Mouse (Mus musculus): ENCODE measurements at regions not wholly inside any gene's neighbourhood (a gene's known extent, or its start where the extent isn't known, plus 50 kb on each side); places are given as distances from the start of the nearest gene placed in this dataset.
"Not testable (repeated sequence)": the region's sequence is repeated elsewhere in the genome, so short reads cannot be mapped to it uniquely, and the experiment has no call there.

DNA sequence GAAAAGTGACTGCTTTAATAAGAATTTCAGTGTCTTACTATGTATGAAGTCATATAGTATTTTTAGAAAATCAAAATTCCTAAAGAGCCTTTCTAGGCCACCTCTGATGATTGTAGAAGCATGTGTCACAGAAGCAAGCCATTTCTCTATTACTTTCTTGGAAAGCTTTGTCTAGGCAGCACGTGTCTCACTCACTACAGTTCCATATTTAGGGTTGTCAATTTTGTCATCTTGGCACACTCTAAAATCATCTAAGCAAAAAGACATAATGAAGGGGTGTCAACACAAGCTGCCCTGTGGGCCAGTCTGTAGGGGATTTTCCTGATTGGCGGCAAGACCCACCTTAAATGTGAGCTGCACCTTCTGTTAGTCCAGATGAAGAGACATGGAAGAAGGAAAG is 723.1 kb upstream of the Brinp1 start:
- DNase-seq (ENCODE audit: low spot score in 2 of 2), result no peak

GRCm38 (mm10) chr4:69673456-69673855 is 719.3 kb upstream of the Brinp1 start:
- DNase-seq (ENCODE audit: low spot score in 2 of 2), result no peak

DNA sequence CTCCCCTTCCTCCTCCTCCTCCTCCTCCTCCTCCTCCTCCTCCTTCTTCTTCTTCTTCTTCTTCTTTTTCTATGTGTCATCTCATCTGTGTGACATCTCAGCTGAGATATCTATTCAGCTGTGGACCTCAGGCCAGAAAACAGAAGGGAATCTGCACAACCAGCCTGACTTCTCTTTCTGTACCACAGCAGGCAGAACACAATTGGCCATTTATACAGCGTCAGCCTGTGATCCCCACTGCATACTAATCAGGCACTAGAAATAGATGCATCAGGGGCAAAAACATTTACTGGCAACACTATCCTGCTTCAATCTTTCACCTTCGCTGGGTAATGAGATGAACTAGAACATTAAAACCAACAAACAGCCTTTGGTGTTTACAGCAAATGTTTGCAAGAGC is 674.7 kb upstream of the Brinp1 start:
- DNase-seq (ENCODE audit: low spot score in 2 of 2), result peak in 1 of 2 experiments; percentile 24

DNA sequence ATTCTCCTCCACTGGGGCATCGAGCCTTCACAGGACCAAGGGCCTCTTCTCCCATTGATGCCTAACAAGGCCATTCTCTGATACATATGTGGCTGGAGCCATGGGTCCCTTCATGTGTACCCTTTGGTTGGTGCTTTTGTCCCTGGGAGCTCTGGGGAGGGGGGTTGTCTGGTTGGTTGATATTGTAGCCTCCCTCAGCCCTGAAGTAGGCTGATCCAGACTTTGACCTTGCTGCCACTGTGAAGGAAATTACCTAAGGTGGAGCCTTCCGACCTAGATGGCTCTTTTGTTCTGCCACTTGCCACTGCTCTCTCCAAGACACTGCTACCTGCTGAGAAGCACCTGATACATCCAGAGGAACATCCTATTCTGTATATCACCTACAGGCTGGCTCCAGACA is 672.2 kb upstream of the Brinp1 start:
- not testable (repeated sequence) for DNase-seq (ENCODE audit: low spot score in 2 of 2)

DNA sequence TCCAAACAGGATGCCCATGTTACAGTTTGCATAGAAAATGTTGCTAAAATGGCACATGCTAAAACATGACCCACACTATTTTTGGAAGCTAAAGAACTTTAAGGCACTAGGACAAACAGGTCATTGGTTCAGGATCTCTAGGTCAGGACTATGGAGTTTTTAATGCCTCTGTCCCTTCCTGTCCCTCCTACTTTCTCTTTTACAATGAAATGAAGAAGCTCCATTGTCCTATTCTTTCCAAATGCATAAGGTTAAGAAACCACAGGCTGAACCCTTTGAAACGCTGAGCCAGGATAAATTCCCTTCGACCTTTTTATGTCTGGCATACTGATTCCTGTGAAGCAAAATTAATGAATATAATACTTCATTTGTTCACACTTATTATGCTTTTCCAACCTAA is 671.6 kb upstream of the Brinp1 start:
- DNase-seq (ENCODE audit: low spot score in 2 of 2), result no peak

GRCm38 (mm10) chr4:69621058-69621609 is 666.9 kb upstream of the Brinp1 start:
- no peak for DNase-seq (ENCODE audit: low spot score in 2 of 2)

DNA sequence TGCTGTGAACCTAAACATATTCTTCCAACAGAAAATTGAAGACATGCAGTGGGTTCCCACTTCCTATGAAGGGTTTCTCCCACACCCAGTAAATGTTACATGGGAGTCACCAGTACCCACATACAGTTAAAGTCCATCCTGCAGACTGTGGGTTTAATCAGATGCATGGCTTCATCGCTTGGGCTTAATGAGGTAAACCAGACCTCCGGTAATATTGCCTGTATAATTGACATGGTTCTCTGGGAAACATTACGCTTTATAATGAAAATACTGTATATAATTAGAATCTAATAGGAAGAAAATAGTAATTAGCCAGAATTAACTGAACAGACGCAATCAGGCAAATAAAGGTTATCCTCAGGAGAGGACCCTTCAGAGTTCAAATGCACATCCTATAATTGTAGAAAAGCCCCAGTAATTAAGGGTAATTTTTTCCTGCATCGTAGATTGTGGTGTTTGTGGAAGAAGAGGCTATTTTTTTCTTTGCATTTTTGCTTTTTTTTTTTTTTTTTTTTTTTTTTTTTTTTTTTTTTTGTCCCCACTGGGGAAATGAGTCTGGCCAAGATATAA is 664.0 kb upstream of the Brinp1 start:
- DNase-seq (ENCODE audit: low spot score in 2 of 2), result no peak

DNA sequence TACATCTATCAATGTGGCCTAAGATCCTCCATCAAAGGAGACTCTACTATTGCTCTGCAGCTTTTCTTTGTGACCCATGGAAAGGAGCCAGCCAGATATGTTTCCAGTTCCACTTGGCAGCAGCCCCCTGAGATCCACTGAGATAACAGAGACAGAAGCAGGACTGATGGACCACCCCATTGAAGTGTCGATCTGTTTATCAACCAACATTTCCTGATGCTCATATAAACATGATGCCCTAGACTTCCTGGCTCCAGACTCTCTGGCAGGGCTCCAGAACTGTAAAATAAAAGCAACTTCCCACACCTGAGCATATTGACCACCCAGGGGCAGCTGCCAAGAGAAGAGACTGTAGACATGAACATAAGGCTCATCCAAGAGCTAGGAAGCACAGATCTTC is 660.7 kb upstream of the Brinp1 start:
- no peak for DNase-seq (ENCODE audit: low spot score in 2 of 2)

GRCm38 (mm10) chr4:69611681-69612300 is 657.6 kb upstream of the Brinp1 start:
- peak in 1 of 2 experiments; percentile 17 for DNase-seq (ENCODE audit: low spot score in 2 of 2)

GRCm38 (mm10) chr4:69608885-69609284 is 654.7 kb upstream of the Brinp1 start:
- no peak for DNase-seq (ENCODE audit: low spot score in 2 of 2)

GRCm38 (mm10) chr4:69596992-69597541 is 642.9 kb upstream of the Brinp1 start:
- DNase-seq (ENCODE audit: low spot score in 2 of 2), result no peak

DNA sequence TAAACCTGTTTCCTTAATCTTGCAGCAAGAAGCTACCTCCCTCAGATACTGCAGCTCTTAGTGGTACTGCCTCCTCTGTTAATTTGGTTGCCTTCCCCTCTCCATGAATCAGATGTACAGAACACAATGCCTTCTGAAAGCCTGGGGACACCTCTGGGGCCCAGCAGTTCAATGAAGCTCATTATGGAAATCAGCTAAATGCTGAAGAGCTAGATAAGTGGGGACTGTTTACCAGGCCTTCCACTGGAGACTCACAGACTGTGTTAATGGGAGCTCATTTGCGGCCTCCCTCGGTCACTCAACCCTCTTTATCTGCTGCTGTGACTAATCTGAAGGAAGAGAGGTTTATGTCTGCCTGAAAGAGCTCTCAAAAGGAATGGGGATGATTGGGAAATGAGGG is 639.8 kb upstream of the Brinp1 start:
- DNase-seq (ENCODE audit: low spot score in 2 of 2), result no peak

GRCm38 (mm10) chr4:69576256-69576655 is 622.1 kb upstream of the Brinp1 start:
- DNase-seq (ENCODE audit: low spot score in 2 of 2), result no peak

DNA sequence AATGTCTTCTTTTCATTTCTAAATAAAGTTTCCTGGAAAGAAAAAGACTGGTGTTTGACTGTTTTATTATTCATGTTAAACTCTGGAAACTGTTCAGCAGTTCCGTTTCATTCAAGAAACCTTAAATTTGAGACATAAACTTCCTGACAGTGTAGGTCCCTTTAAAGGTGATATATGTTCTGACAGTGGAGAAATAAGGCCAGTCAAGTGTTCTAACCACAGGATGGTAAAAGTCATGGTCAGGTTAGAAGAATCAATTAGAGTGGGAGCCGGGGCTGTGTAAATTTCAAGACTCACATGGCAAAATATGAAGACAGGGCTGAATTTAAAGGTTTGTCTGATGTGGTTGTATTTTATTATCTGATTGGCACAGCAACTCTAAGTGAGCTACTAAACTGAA is 593.9 kb upstream of the Brinp1 start:
- DNase-seq (ENCODE audit: low spot score in 2 of 2), result no peak

DNA sequence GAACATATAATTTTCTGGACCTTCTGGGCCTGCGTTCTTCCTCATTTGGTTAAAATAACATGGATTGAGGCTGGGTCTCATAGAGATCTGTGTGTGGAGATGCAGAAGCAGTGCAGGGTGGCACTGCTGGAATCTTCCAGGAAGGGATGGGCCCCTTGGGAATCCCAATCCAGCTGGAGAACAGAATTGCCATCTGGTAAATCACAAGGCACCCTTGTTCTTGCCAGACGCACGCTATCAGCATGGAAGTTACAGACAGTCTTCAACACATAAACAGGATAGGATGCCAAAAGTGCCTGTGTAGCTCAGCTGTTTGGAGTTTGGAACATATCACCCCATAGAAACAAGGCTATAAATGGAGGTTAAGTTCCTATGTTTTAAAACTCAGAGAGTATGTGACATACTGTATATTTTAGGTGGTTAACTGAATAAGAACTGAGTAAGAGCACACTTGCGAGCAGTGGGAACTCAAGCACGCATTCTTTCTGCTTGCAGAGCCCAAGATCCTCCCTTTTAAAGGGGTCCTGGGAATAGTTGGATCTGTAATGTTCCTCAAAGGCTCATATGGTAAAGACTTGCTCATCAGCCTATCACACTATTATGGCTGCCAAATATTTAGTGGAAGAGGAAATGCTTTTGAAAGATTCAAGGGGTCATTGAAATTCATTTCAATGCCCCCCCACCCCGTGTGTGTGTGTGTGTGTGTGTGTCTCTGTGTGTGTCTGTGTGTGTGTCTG is 584.1 kb upstream of the Brinp1 start:
- peak; percentile 17 to 76 for DNase-seq (ENCODE audit: low spot score in 2 of 2)

DNA sequence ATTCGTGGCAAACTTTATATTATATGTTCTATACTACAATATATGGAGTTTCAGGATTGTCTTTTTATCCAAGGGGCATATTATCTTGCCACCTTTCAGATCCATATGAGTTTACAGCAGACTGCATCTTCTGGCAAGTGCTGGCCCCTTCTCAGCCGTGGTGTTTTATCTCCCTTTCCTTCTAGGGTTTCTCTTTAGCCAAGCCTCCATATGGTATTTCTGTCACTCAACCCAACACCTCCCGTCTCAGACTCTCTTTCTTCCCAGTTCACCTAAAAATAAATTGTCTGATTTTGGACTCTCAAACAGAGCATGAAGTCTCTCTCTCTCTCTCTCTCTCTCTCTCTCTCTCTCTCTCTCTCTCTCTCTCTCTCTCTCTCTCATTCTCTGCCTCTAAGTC is 578.9 kb upstream of the Brinp1 start:
- DNase-seq (ENCODE audit: low spot score in 2 of 2), result peak in 1 of 2 experiments; percentile 27

GRCm38 (mm10) chr4:69523112-69523511 is 568.9 kb upstream of the Brinp1 start:
- no peak for DNase-seq (ENCODE audit: low spot score in 2 of 2)

GRCm38 (mm10) chr4:69508281-69508680 is 554.1 kb upstream of the Brinp1 start:
- no peak for DNase-seq (ENCODE audit: low spot score in 2 of 2)

- peak in 1 of 2 experiments; percentile 43 for DNase-seq (ENCODE audit: low spot score in 2 of 2)
Observed at GRCm38 (mm10) chr4:69471200-69471599, 517.0 kb upstream of the Brinp1 start.

DNA sequence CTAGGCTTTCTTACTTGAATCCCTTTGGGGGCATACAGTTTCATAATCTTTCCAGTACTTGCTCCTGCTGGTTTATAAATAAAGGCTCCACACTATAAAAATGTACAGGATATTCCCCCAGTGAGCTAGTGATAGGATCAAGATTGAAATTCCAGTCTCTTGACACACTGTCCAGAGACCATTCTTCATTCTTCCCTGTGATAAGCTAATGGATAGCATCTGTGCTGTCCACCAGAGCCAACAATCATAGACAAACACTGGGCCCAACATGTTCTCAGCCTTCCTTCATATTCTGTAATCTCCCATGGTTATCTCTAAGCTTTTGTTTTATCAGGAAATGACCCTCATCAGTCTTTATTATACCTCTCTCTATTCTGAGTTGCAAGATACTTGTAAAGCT is 505.8 kb upstream of the Brinp1 start:
- DNase-seq (ENCODE audit: low spot score in 2 of 2), result no peak

- peak in 1 of 2 experiments; percentile 23 for DNase-seq (ENCODE audit: low spot score in 2 of 2)
Observed at GRCm38 (mm10) chr4:69456420-69456819, 502.2 kb upstream of the Brinp1 start.

DNA sequence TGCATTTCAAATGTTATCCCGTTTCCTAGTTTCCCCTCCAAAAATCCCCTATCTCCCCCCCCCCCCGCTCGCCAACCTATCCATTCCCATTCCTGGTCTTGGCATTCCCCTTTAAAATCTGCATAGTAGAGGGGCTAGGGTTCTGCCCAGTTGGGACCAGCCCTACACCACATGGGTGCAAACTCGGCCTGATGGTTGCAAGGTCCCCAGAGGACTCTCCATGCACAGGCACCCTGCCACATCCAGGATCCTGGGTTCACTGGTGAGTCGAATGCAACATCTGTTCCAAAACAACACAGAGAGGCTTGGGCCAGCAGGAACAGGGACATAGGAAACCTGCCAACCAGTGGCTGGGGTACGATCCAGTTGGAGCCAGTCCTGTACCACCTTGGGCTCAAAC is 492.0 kb upstream of the Brinp1 start:
- no peak for DNase-seq (ENCODE audit: low spot score in 2 of 2)

DNA sequence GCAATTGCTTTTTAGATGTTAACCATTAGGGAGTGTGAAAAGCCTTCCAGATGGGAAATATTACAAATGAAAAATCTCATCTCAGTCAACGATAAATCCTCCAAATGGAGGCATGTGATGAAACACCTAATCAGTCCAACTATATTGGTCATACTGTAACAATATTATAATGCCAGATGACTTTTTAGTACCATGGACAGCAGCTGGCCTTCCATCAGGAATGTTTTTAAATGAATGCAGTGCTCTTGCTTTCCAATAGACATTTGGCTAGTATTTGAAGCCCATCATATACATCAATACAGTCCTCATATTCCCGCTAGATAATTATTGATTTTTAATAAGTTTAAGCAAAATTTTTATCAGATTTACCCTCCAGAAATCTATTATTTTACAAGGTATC is 489.8 kb upstream of the Brinp1 start:
- no peak for DNase-seq (ENCODE audit: low spot score in 2 of 2)

Data from frontal cortex, postnatal 36 days (tissue).